Mouse (Mus musculus): ENCODE results near the gene Krt33b. TPM values are rescaled to one million over a fixed set of nuclear protein-coding genes. Genes with fewer than 3 reads are reported as not detected.
A peak's percentile ranks its signal among the peaks of the same experiment; 100 is the strongest.

The Krt33b gene
- polyA plus RNA-seq, 1 experiment from 2014 or later: not detected

DNA sequence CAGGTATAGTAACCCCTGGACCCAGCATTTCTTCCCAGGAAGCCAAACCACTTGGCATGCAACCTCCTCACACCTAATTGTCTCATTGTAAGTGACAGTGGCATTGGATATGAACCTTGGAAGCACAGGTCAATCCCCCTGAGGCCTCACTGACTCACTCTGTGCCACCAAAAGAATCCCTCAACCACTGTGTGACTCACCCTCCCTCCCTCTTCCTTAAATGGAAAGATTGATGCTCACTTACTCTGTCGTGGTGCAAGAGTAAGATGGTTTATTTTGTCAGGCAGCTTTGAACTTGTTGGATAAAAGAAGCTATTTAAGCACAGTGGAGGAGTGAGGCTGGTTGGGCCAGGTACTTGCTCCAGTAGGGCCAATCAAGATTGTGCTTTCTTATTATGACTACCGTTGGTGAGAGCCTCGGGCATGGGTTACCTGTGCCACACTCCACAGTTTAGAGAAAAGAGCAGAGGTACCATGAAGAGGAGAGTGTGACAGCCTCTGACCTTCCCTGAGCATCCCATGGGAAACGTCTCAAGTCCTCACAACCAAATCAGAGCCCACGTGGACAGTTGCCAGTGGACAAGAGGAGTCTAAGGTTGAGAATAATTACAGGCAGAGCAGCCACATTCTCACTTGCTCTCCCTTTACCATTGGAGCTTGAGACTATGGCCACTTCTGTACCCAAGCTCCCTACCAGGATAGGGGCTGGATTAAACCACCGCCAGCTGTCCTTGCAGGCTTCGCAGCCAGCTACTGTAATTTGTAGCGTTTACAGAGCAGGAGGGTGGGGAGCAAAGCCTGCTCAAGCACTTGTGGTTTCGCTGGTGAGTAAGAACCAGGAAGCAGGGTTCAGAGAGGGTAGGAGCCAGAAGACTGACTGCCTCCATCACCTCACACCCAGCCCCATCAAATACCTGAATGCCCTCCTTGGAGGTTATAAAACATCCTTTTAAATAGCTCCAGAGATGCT lies 26.3 kb upstream of the Krt33b start:
- no peak overlapping the region for H3K9ac ChIP-seq (ENCODE audit: low read length)
- no peak overlapping the region for H3K4me3 ChIP-seq (ENCODE audit: low read depth, low read length)
- 47% methylated on average over 9 of the region's 9 CpGs for WGBS
- no peaks in the 10 kb centered on the region for H3K9me3 ChIP-seq (ENCODE audit: control insufficient read depth, low read length)
- 0 out of 2 replicates have a peak overlapping the region, but pooled peaks have one; percentile 20 for H3K27ac ChIP-seq (replicated peaks)
- DNase-seq (ENCODE audit: low spot score) (no peak), ATAC-seq (ENCODE audit: low FRiP score, low TSS enrichment) (peak; percentile 76)
- TF ChIP-seq CTCF (IDR thresholded peaks at IDR 0.05; ENCODE audit: low read depth): no peak
- TF ChIP-seq EP300 (optimal IDR thresholded peaks at IDR 0.05): peak; percentile 68
- no peaks in the 10 kb centered on the region for H3K36me3 ChIP-seq (ENCODE audit: control insufficient read depth, insufficient read depth, low read length)
- no peaks in the 10 kb centered on the region for H3K27me3 ChIP-seq (ENCODE audit: control insufficient read depth, insufficient read depth, low read length)
- H3K4me2 ChIP-seq (replicated peaks; ENCODE audit: low read depth): no peak overlapping the region
- no peaks in the 10 kb centered on the region for H3K4me1 ChIP-seq (replicated peaks; ENCODE audit: control insufficient read depth, insufficient read depth)

- H3K36me3 ChIP-seq (ENCODE audit: control insufficient read depth, insufficient read depth, low read length): no peaks in the 10 kb centered on the region
- DNase-seq (ENCODE audit: low spot score) (no peak), ATAC-seq (ENCODE audit: low FRiP score, low TSS enrichment) (no peak)
- H3K27me3 ChIP-seq (ENCODE audit: control insufficient read depth, insufficient read depth, low read length): no peaks in the 10 kb centered on the region
- no peak within 1 kb of the TSS for H3K27ac ChIP-seq (replicated peaks)
- H3K4me3 ChIP-seq (ENCODE audit: low read depth, low read length): no peak within 1 kb of the TSS
- H3K9me3 ChIP-seq (ENCODE audit: control insufficient read depth, low read length): no peaks in the 10 kb centered on the region
- no peak for TF ChIP-seq CTCF (IDR thresholded peaks at IDR 0.05; ENCODE audit: low read depth)
- TF ChIP-seq EP300 (optimal IDR thresholded peaks at IDR 0.05): no peak
- WGBS: 72% methylated on average over 2 of the region's 3 CpGs
- no peak within 1 kb of the TSS for H3K4me2 ChIP-seq (replicated peaks; ENCODE audit: low read depth)
- H3K9ac ChIP-seq (ENCODE audit: low read length): no peak within 1 kb of the TSS
- no peaks in the 10 kb centered on the region for H3K4me1 ChIP-seq (replicated peaks; ENCODE audit: control insufficient read depth, insufficient read depth)
Observed at GRCm38 (mm10) chr11:100050451-100050850, 20.8 kb upstream of the Krt33b start, which contains the start of gene Krt31. Gene Krt31, minus strand, starts transcription at chr11:100050551.

DNA sequence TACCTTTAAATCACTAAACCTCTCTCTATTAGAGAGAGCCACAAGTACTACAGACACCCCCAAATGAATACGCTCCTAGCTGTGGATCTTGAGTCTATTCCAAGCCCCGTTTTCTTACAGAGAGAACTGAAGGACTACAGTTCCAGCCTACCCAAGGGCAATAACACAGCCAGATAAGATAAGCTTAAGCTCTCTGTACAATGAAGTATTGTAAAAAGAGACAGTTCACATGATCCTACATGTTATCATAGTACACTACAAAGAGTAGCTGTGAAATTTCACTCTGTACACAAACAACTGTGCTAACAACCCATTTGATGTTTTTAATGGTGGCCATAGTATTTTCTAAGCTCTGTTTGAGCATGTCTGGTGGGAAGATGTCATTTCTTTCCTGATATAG lies 17.5 kb upstream of the Krt33b start:
- Histone ChIP-seq H3K4me2 (replicated peaks; ENCODE audit: low read depth) (no peak overlapping the region), H3K9ac (ENCODE audit: low read length) (no peak overlapping the region), H3K4me1 (replicated peaks; ENCODE audit: control insufficient read depth, insufficient read depth) (no peaks in the 10 kb centered on the region), H3K36me3 (ENCODE audit: control insufficient read depth, insufficient read depth, low read length) (no peaks in the 10 kb centered on the region), H3K4me3 (ENCODE audit: low read depth, low read length) (no peak overlapping the region), H3K27ac (replicated peaks) (no peak overlapping the region), H3K27me3 (ENCODE audit: control insufficient read depth, insufficient read depth, low read length) (no peaks in the 10 kb centered on the region), H3K9me3 (ENCODE audit: control insufficient read depth, low read length) (no peaks in the 10 kb centered on the region)
- no peak for ATAC-seq (ENCODE audit: low FRiP score, low TSS enrichment)
- DNase-seq (ENCODE audit: low spot score): no peak
- 59% methylated on average over 2 of the region's 2 CpGs for WGBS
- TF ChIP-seq CTCF (IDR thresholded peaks at IDR 0.05; ENCODE audit: low read depth) (no peak), EP300 (optimal IDR thresholded peaks at IDR 0.05) (no peak)

GRCm38 (mm10) chr11:100046303-100046866 lies 16.7 kb upstream of the Krt33b start:
- WGBS: 74% methylated on average over 6 of the region's 6 CpGs
- H3K27me3 ChIP-seq (ENCODE audit: control insufficient read depth, insufficient read depth, low read length): no peaks in the 10 kb centered on the region
- no peak overlapping the region for H3K4me2 ChIP-seq (replicated peaks; ENCODE audit: low read depth)
- no peak overlapping the region for H3K9ac ChIP-seq (ENCODE audit: low read length)
- no peak overlapping the region for H3K4me3 ChIP-seq (ENCODE audit: low read depth, low read length)
- H3K4me1 ChIP-seq (replicated peaks; ENCODE audit: control insufficient read depth, insufficient read depth): no peaks in the 10 kb centered on the region
- H3K27ac ChIP-seq (replicated peaks): no peak overlapping the region
- H3K9me3 ChIP-seq (ENCODE audit: control insufficient read depth, low read length): no peaks in the 10 kb centered on the region
- ATAC-seq (ENCODE audit: low FRiP score, low TSS enrichment) (no peak), DNase-seq (ENCODE audit: low spot score) (no peak)
- no peaks in the 10 kb centered on the region for H3K36me3 ChIP-seq (ENCODE audit: control insufficient read depth, insufficient read depth, low read length)
- no peak for TF ChIP-seq EP300 (optimal IDR thresholded peaks at IDR 0.05)
- no peak for TF ChIP-seq CTCF (IDR thresholded peaks at IDR 0.05; ENCODE audit: low read depth)

GRCm38 (mm10) chr11:100041454-100041853 lies 11.8 kb upstream of the Krt33b start, which contains the start of gene Krt34:
Gene Krt34, minus strand, starts transcription at chr11:100041554.
- Histone ChIP-seq H3K36me3 (ENCODE audit: control insufficient read depth, insufficient read depth, low read length) (no peaks in the 10 kb centered on the region), H3K27ac (replicated peaks) (no peak within 1 kb of the TSS), H3K9ac (ENCODE audit: low read length) (no peak within 1 kb of the TSS), H3K4me2 (replicated peaks; ENCODE audit: low read depth) (no peak within 1 kb of the TSS), H3K9me3 (ENCODE audit: control insufficient read depth, low read length) (no peaks in the 10 kb centered on the region), H3K4me1 (replicated peaks; ENCODE audit: control insufficient read depth, insufficient read depth) (no peaks in the 10 kb centered on the region), H3K4me3 (ENCODE audit: low read depth, low read length) (no peak within 1 kb of the TSS), H3K27me3 (ENCODE audit: control insufficient read depth, insufficient read depth, low read length) (no peaks in the 10 kb centered on the region)
- ATAC-seq (ENCODE audit: low FRiP score, low TSS enrichment) (no peak), DNase-seq (ENCODE audit: low spot score) (no peak)
- WGBS: 86% methylated on average over 6 of the region's 6 CpGs
- TF ChIP-seq EP300 (optimal IDR thresholded peaks at IDR 0.05) (no peak), CTCF (IDR thresholded peaks at IDR 0.05; ENCODE audit: low read depth) (no peak)

DNA sequence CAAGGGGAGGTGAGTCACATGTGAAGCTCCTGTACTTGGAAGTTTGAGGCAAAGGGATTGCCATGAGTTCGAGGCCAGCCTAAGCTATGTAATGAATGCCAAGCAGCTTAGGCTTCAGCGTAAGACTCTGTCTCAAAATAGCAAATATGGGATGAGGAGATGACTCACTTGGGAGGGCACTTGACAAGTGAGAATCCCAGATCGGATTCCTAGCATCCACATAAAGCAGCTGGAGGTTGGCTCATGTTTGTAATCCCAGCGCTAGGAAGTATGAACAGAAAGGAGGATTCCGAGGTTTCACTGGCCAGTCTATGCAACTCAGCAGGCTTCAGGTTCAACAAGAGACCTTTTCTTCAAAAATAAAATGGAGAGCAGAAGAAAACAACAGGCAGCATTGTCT lies 8.2 kb downstream of the Krt33b start:
- no peak for TF ChIP-seq EP300 (optimal IDR thresholded peaks at IDR 0.05)
- TF ChIP-seq CTCF (IDR thresholded peaks at IDR 0.05; ENCODE audit: low read depth): no peak
- Histone ChIP-seq H3K9me3 (ENCODE audit: control insufficient read depth, low read length) (no peaks in the 10 kb centered on the region), H3K9ac (ENCODE audit: low read length) (no peak overlapping the region), H3K4me1 (replicated peaks; ENCODE audit: control insufficient read depth, insufficient read depth) (no peaks in the 10 kb centered on the region; the same call in 1 of the 2 replicates), H3K4me2 (replicated peaks; ENCODE audit: low read depth) (no peak overlapping the region), H3K36me3 (ENCODE audit: control insufficient read depth, insufficient read depth, low read length) (no peaks in the 10 kb centered on the region), H3K4me3 (ENCODE audit: low read depth, low read length) (no peak overlapping the region), H3K27ac (replicated peaks) (no peak overlapping the region), H3K27me3 (ENCODE audit: control insufficient read depth, insufficient read depth, low read length) (no peaks in the 10 kb centered on the region)
- no peak for ATAC-seq (ENCODE audit: low FRiP score, low TSS enrichment)
- 66% methylated on average over 5 of the region's 5 CpGs for WGBS
- DNase-seq (ENCODE audit: low spot score): no peak

All from stomach, postnatal 0 days (tissue).